Mouse (Mus musculus) midbrain, embryonic 16.5 days (tissue): ENCODE results near the gene Trim13. TPM values are rescaled to one million over a fixed set of nuclear protein-coding genes. Genes with fewer than 3 reads are reported as not detected.
"Not testable (repeated sequence)": the region's sequence is repeated elsewhere in the genome, so short reads cannot be mapped to it uniquely, and the experiment has no call there.

Experiments
- ATAC-seq: fragments of 200-750 bp; cut with Nextera tagmentation; 2 replicates; pipeline ENCODE4 v1.8.0; 2017; ENCODE audit warnings: moderate TSS enrichment
- H3K27ac ChIP-seq: fragments of 300-500 bp; sonication (generic); 2 replicates; pipeline ENCODE4 v1.5.1; 2014; ENCODE audit warnings: mild to moderate bottlenecking, low read length, mixed read lengths
- H3K27me3 ChIP-seq: fragments of 300-500 bp; sonication (generic); 2 replicates; pipeline ENCODE4 v1.6.1; 2014; ENCODE audit warnings: low read depth, low read length, mixed read lengths; ENCODE audit not compliant: control insufficient read depth, insufficient read depth
- H3K36me3 ChIP-seq: fragments of 300-500 bp; sonication (generic); 2 replicates; pipeline ENCODE4 v1.6.1; 2014; ENCODE audit warnings: mild to moderate bottlenecking, low read length, moderate library complexity, mixed read lengths; ENCODE audit not compliant: control insufficient read depth, insufficient read depth
- H3K4me1 ChIP-seq: fragments of 300-500 bp; sonication (generic); 2 replicates; pipeline ENCODE4 v1.6.1; 2014; ENCODE audit warnings: mild to moderate bottlenecking, low read length, mixed read lengths; ENCODE audit not compliant: control insufficient read depth, insufficient read depth
- H3K4me2 ChIP-seq: fragments of 300-500 bp; sonication (generic); 2 replicates; pipeline ENCODE4 v1.6.1; 2014; ENCODE audit warnings: mild to moderate bottlenecking, low read length, mixed read lengths
- H3K4me3 ChIP-seq: fragments of 300-500 bp; sonication (generic); 2 replicates; pipeline ENCODE4 v1.5.1; 2014; ENCODE audit warnings: low read depth, mild to moderate bottlenecking, low read length, moderate library complexity, mixed read lengths
- H3K9ac ChIP-seq: fragments of 300-500 bp; sonication (generic); 2 replicates; pipeline ENCODE4 v1.6.1; 2014; ENCODE audit warnings: low read depth, low read length, mixed read lengths
- H3K9me3 ChIP-seq: fragments of 300-500 bp; sonication (generic); replicated peaks from 2 replicates; pipeline ENCODE4 v1.6.1; 2014; ENCODE audit warnings: mild to moderate bottlenecking, low read length, mixed read lengths; ENCODE audit not compliant: control insufficient read depth, poor library complexity, severe bottlenecking
- WGBS: fragments of 180-500 bp; shearing (Covaris S2); extraction: QIAGEN DNeasy Blood & Tissue Kit; methylation state at CpG from one replicate; pipeline ENCODE4 v1.1.7; 2014; 5-methylcytosine and 5-hydroxymethylcytosine counted together
- polyA plus RNA-seq: library from polyadenylated mRNA; unstranded; fragments of >200 nt; fragmentation: Nextera tagmentation; extraction: Ambion mirVana; gene quantifications from 2 replicates; pipeline ENCODE4 v1.2.1, GENCODE M21; 2015

The Trim13 gene
- polyA plus RNA-seq, 1 experiment from 2014 or later = 48.8 TPM

GRCm38 (mm10) chr14:61604081-61604480, 6.0 kb downstream of the Trim13 start:
- Histone ChIP-seq H3K4me1 (peaks cover 23% of the 10 kb centered on the region), H3K27ac (no peak overlapping the region), H3K4me3 (no peak overlapping the region), H3K27me3 (no peaks in the 10 kb centered on the region), H3K9ac (no peak overlapping the region), H3K9me3 (no peaks in the 10 kb centered on the region), H3K4me2 (no peak overlapping the region), H3K36me3 (peaks cover 29% of the 10 kb centered on the region)
- WGBS = 95% methylated on average over 3 of the region's 3 CpGs
- ATAC-seq = no peak

- not testable (repeated sequence) for ATAC-seq, H3K4me3 ChIP-seq, H3K27me3 ChIP-seq, H3K4me2 ChIP-seq, H3K27ac ChIP-seq, H3K9me3 ChIP-seq, H3K9ac ChIP-seq
- peaks cover 29% of the 10 kb centered on the region for H3K36me3 ChIP-seq
- H3K4me1 ChIP-seq = peaks cover 15% of the 10 kb centered on the region
- WGBS = 88% methylated on average over 2 of the region's 2 CpGs
These were observed 8.0 kb downstream of the Trim13 start for GRCm38 (mm10) chr14:61606088-61606487.

- H3K9ac ChIP-seq = no peak within 1 kb of the TSS
- H3K36me3 ChIP-seq = peaks cover 29% of the 10 kb centered on the region
- no peaks in the 10 kb centered on the region for H3K9me3 ChIP-seq
- 80% methylated on average over 3 of the region's 3 CpGs for WGBS
- H3K4me2 ChIP-seq = no peak within 1 kb of the TSS
- H3K4me1 ChIP-seq = peaks cover 5% of the 10 kb centered on the region
- no peak for ATAC-seq
- no peaks in the 10 kb centered on the region for H3K27me3 ChIP-seq
- no peak within 1 kb of the TSS for H3K4me3 ChIP-seq
- no peak within 1 kb of the TSS for H3K27ac ChIP-seq
These were observed 9.1 kb downstream of the Trim13 start, which contains the start of gene Kcnrg for GRCm38 (mm10) chr14:61607157-61607556. Gene Kcnrg (plus strand): TSS chr14:61607457.

GRCm38 (mm10) chr14:61611766-61612165, 13.7 kb downstream of the Trim13 start:
- H3K9ac ChIP-seq = no peak overlapping the region
- 96% methylated on average over 5 of the region's 5 CpGs for WGBS
- no peak overlapping the region for H3K4me3 ChIP-seq
- H3K4me2 ChIP-seq = no peak overlapping the region
- no peaks in the 10 kb centered on the region for H3K27me3 ChIP-seq
- H3K27ac ChIP-seq = no peak overlapping the region
- 0 out of 2 replicates have a peak, but pooled peaks cover 3% of the 10 kb centered on the region for H3K4me1 ChIP-seq
- ATAC-seq = no peak
- H3K36me3 ChIP-seq = peaks cover 8% of the 10 kb centered on the region; the same call in 1 of the 2 replicates
- no peaks in the 10 kb centered on the region for H3K9me3 ChIP-seq

GRCm38 (mm10) chr14:61613319-61613718, 15.3 kb downstream of the Trim13 start:
- Histone ChIP-seq H3K27me3 (no peaks in the 10 kb centered on the region), H3K36me3 (peaks cover 5% of the 10 kb centered on the region; the same call in 1 of the 2 replicates), H3K9ac (no peak overlapping the region), H3K4me3 (no peak overlapping the region), H3K4me2 (no peak overlapping the region), H3K27ac (no peak overlapping the region), H3K9me3 (no peaks in the 10 kb centered on the region), H3K4me1 (0 out of 2 replicates have a peak, but pooled peaks cover 3% of the 10 kb centered on the region)
- ATAC-seq = no peak
- 100% methylated on average over 2 of the region's 2 CpGs for WGBS

GRCm38 (mm10) chr14:61620371-61620770, 22.3 kb downstream of the Trim13 start:
- 93% methylated on average over 2 of the region's 2 CpGs for WGBS
- no peaks in the 10 kb centered on the region for H3K4me1 ChIP-seq
- no peaks in the 10 kb centered on the region for H3K9me3 ChIP-seq
- no peak overlapping the region for H3K4me3 ChIP-seq
- H3K4me2 ChIP-seq = no peak overlapping the region
- H3K27ac ChIP-seq = no peak overlapping the region
- H3K36me3 ChIP-seq = no peaks in the 10 kb centered on the region
- no peak for ATAC-seq
- H3K27me3 ChIP-seq = no peaks in the 10 kb centered on the region
- H3K9ac ChIP-seq = no peak overlapping the region

GRCm38 (mm10) chr14:61635969-61636368, 37.9 kb downstream of the Trim13 start:
- no peak for ATAC-seq
- no peaks in the 10 kb centered on the region for H3K36me3 ChIP-seq
- H3K27ac ChIP-seq = no peak overlapping the region

GRCm38 (mm10) chr14:61642668-61643067, 44.6 kb downstream of the Trim13 start:
- Histone ChIP-seq H3K27ac (no peak overlapping the region), H3K27me3 (no peaks in the 10 kb centered on the region), H3K9me3 (no peaks in the 10 kb centered on the region), H3K9ac (no peak overlapping the region), H3K36me3 (no peaks in the 10 kb centered on the region), H3K4me3 (no peak overlapping the region), H3K4me2 (no peak overlapping the region), H3K4me1 (no peaks in the 10 kb centered on the region)
- 64% methylated on average over 1 of the region's 1 CpGs for WGBS
- ATAC-seq = no peak

More at GRCm38 (mm10) chr14:61635969-61636368, 37.9 kb downstream of the Trim13 start:
- H3K9ac ChIP-seq = no peak overlapping the region
- H3K4me1 ChIP-seq = no peaks in the 10 kb centered on the region
- no peak overlapping the region for H3K4me2 ChIP-seq
- H3K9me3 ChIP-seq = no peaks in the 10 kb centered on the region
- no peak overlapping the region for H3K4me3 ChIP-seq
- no peaks in the 10 kb centered on the region for H3K27me3 ChIP-seq

GRCm38 (mm10) chr14:61645547-61645946, 47.5 kb downstream of the Trim13 start:
- Histone ChIP-seq H3K4me3 (no peak overlapping the region), H3K27me3 (no peaks in the 10 kb centered on the region), H3K27ac (no peak overlapping the region), H3K9me3 (no peaks in the 10 kb centered on the region), H3K4me2 (no peak overlapping the region), H3K36me3 (no peaks in the 10 kb centered on the region), H3K9ac (no peak overlapping the region), H3K4me1 (peaks cover 3% of the 10 kb centered on the region; the same call in 1 of the 2 replicates)
- no peak for ATAC-seq
- WGBS = 40% methylated on average over 1 of the region's 1 CpGs
